Mouse (Mus musculus): ENCODE data around the gene Pramef6. TPM values are rescaled to one million over a fixed set of nuclear protein-coding genes. Genes with fewer than 3 reads are reported as not detected.
"Not testable (repeated sequence)": the region's sequence is repeated elsewhere in the genome, so short reads cannot be mapped to it uniquely, and the experiment has no call there.

Gene Pramef6
- polyA plus RNA-seq (2015; fragmentation: Nextera tagmentation; extraction: Ambion mirVana) = not detected in 2 replicates

DNA sequence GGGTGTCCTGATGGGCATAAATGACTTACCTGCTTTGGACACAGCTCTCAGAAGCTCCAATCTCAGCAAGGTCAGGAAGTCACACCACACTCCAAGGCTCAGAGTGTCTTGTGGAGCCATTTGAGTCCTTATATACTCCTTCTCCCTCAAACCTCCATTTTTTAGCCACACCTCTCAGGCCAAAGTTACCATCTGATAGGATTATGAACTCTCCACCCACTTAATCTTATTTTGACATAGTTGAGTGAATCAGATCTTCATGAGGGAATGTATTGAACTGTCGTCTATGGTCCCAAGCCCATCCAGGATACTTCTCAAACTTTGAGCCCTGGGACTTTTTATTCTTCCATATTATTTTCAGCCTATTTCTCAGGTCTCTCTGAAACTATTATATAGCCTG is at the start of gene Pramef6:
TSS of gene Pramef6 (minus strand) at position 101 of the 400 bp plus-strand sequence.
- H3K9ac ChIP-seq; H3K4me2 ChIP-seq; H3K4me1 ChIP-seq; H3K36me3 ChIP-seq; H3K9me3 ChIP-seq (replicated peaks); ATAC-seq (replicated peaks; ENCODE audit: low FRiP score); H3K27ac ChIP-seq; H3K4me3 ChIP-seq (replicated peaks); H3K27me3 ChIP-seq: not testable (repeated sequence)
- 89% methylated on average over 1 of the region's 1 CpGs for WGBS

DNA sequence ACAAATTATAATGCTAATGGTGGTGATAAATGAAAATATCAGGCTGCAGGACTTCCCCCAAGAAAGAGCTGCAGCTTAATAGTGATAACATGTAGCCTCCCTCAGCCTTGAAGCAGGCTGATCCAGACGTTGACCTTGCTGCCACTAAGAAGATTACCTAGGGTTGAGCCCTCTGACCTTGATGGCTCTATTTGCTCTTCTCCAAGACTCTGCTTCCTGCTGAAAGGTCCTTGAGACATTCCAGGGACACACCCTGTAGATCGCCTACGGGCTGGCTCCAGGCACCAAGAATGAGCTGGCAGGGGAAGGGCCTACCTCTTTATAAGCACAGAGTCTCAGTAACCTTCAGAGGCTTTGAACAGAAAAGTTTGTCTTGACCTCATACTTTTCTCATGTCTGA is 5.8 kb downstream of the Pramef6 start:
- not testable (repeated sequence) for H3K4me1 ChIP-seq; ATAC-seq (replicated peaks; ENCODE audit: low FRiP score); H3K36me3 ChIP-seq; H3K27me3 ChIP-seq; H3K4me2 ChIP-seq; H3K9me3 ChIP-seq (replicated peaks); H3K4me3 ChIP-seq (replicated peaks); H3K9ac ChIP-seq; H3K27ac ChIP-seq
- 85% methylated on average over 3 of the region's 3 CpGs for WGBS

DNA sequence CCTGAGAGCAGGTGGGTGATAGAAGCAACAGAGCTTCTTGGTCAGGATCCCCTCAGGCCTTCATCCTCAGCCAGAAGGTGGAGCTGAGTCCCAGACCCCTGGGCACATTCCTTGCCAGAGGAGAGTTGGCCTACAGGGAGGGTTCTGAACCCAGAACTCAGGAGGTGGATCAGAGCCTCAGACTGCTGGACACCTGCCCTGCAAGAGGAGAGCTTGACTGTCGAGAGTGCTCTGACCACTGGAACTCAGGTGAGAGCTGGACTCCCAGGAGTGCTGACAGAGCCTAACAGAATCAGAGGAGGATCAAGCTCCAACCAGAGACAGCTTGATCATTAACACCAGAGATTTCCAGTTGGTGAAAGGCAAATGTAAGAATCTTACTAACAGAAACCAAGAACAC is 17.8 kb downstream of the Pramef6 start:
- H3K9me3 ChIP-seq (replicated peaks); H3K27me3 ChIP-seq; H3K36me3 ChIP-seq; H3K4me1 ChIP-seq; H3K27ac ChIP-seq; H3K4me3 ChIP-seq (replicated peaks); H3K9ac ChIP-seq; ATAC-seq (replicated peaks; ENCODE audit: low FRiP score); H3K4me2 ChIP-seq: not testable (repeated sequence)
- WGBS = 85% methylated on average over 1 of the region's 1 CpGs

DNA sequence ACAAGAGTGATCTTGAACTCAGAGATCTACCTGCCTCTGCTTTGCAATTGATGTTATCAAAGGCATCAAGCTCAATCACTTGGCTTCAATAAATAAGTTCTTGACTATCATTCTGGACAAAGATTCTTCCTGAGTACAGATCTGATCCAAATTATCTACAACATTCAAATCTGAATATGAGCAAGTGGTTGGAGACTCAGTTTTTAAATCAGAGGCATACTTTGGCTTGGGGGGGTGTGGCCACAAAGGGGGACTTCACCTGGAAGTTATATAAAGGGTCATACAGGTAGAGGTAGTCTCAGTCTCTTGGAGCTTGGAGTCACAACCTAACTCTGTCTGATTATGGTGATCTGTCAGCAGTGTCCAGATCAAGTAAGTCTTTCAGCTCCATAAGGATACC is 54.0 kb downstream of the Pramef6 start, which contains the start of gene Gm13103:
TSS of gene Gm13103 (plus strand) at position 301 of the 400 bp plus-strand sequence.
- not testable (repeated sequence) for H3K4me1 ChIP-seq; H3K4me3 ChIP-seq (replicated peaks); H3K9me3 ChIP-seq (replicated peaks); H3K27ac ChIP-seq; H3K4me2 ChIP-seq; H3K36me3 ChIP-seq; H3K27me3 ChIP-seq; ATAC-seq (replicated peaks; ENCODE audit: low FRiP score); H3K9ac ChIP-seq

Other genes starting within 250 kb of the Pramef6 start
- not detected in 2 replicates for gene Gm13088, start 243.1 kb downstream of the Pramef6 start, polyA plus RNA-seq (2015; fragmentation: Nextera tagmentation; extraction: Ambion mirVana)
- gene Gm13089, start 197.7 kb downstream of the Pramef6 start, polyA plus RNA-seq (2015; fragmentation: Nextera tagmentation; extraction: Ambion mirVana) = not detected in 2 replicates
- gene Gm13078, start 180.9 kb downstream of the Pramef6 start, polyA plus RNA-seq (2015; fragmentation: Nextera tagmentation; extraction: Ambion mirVana) = not detected in 2 replicates
- not detected in 2 replicates for gene Gm13023, start 111.0 kb downstream of the Pramef6 start, polyA plus RNA-seq (2015; fragmentation: Nextera tagmentation; extraction: Ambion mirVana)
- gene Gm13084, start 84.3 kb downstream of the Pramef6 start, polyA plus RNA-seq (2015; fragmentation: Nextera tagmentation; extraction: Ambion mirVana) = not detected in 2 replicates
- not detected in 2 replicates for gene Gm13103, start 53.9 kb downstream of the Pramef6 start, polyA plus RNA-seq (2015; fragmentation: Nextera tagmentation; extraction: Ambion mirVana)
- not detected in 2 replicates for gene Pramef25, start 50.6 kb upstream of the Pramef6 start, polyA plus RNA-seq (2015; fragmentation: Nextera tagmentation; extraction: Ambion mirVana)
- gene Gm13101, start 66.6 kb upstream of the Pramef6 start, polyA plus RNA-seq (2015; fragmentation: Nextera tagmentation; extraction: Ambion mirVana) = not detected in 2 replicates
- gene Pramef17, start 94.0 kb upstream of the Pramef6 start, polyA plus RNA-seq (2015; fragmentation: Nextera tagmentation; extraction: Ambion mirVana) = not detected in 2 replicates
- gene Pramel4, start 158.7 kb upstream of the Pramef6 start, polyA plus RNA-seq (2015; fragmentation: Nextera tagmentation; extraction: Ambion mirVana) = not detected in 2 replicates
- not detected in 2 replicates for gene Gm13102, start 206.1 kb upstream of the Pramef6 start, polyA plus RNA-seq (2015; fragmentation: Nextera tagmentation; extraction: Ambion mirVana)

Measured in kidney, embryonic 15.5 days (tissue).